ENCODE assay signal across 13 mouse cellular contexts in the genomic region with DNA sequence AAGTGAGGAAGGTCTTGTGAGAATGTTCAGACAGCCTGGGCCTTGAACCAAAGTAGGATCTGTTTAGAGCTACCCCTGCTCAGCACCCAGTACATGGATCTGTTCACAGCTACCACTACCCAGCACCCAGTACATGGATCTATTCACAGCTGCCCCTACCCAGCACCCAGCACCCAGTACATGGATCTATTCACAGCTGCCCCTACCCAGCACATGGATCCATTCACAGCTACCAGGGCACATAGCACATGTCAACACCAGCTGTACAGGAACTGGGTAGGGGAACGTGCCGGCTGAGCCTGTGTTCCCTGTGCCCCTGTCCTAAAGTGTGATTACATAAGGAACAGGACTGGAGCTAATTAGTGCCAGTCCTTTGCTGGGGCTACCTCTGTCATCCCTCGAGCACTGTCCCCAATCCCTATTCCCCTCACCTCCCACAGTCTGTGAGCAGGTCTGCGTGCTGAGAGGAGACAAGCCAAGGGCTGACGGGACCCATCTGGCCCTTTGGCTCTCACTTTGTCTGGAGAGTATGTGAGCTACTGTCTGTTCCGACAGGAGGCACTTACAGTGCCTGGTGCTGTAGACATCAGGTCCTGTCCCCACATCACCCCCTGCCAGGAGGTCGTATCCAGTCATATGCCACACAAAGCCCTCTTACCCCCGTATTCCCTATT. TPM values are rescaled to one million over a fixed set of nuclear protein-coding genes. Genes with fewer than 3 reads are reported as not detected.
DNase-seq lines count a peak whose midpoint lies in the region; ATAC-seq and TF ChIP-seq lines count a peak whose summit lies in the region.
"Had no signal": no experiment of that assay in that cellular context is flagged by ENCODE, and none has a peak within 500 bp of the region (broad histone marks: within the 10 kb centered on the region; RNA-seq: fewer than 3 reads in every experiment).

No protein-coding gene starts in this region.

- H3K4me3 ChIP-seq in heart, embryonic 12.5 days, result no peak overlapping the region
- H3K4me3 ChIP-seq in liver, embryonic 11.5 days (ENCODE audit: low read depth, low read length), result no peak overlapping the region
- no peak overlapping the region for H3K4me3 ChIP-seq in liver, embryonic 12.5 days
- H3K4me3 ChIP-seq in cortical plate, adult 2 months (ENCODE audit: insufficient read depth, low read length), result peak overlapping the region; percentile 63
- H3K4me3 ChIP-seq: erythroblast, embryonic 14.5 days; kidney, embryonic 15.5 days; liver, embryonic 15.5 days; midbrain, embryonic 13.5 days had no signal

- no peak for DNase-seq in heart, postnatal 36 days
- DNase-seq in liver, embryonic 11.5 days (ENCODE audit: low spot score), result no peak
- peak; percentile 83 for DNase-seq in brain, embryonic 14.5 days (ENCODE audit: low read depth)
- no peak for DNase-seq in embryo, embryonic 10.5 days (ENCODE audit: low spot score)
- DNase-seq in kidney, postnatal 36 days, result no peak
- DNase-seq: thymus, postnatal 25 days had no signal

- no peaks in the 10 kb centered on the region for H3K9me3 ChIP-seq in heart, embryonic 12.5 days (replicated peaks)
- H3K9me3 ChIP-seq in liver, embryonic 11.5 days (ENCODE audit: control insufficient read depth, low read length), result no peaks in the 10 kb centered on the region
- H3K9me3 ChIP-seq in liver, embryonic 12.5 days (replicated peaks), result no peaks in the 10 kb centered on the region
- H3K9me3 ChIP-seq: kidney, embryonic 15.5 days; liver, embryonic 15.5 days; midbrain, embryonic 13.5 days had no signal

- no peak for ATAC-seq in heart, embryonic 12.5 days (ENCODE audit: insufficient number of reproducible peaks, low FRiP score)
- ATAC-seq in liver, embryonic 11.5 days (replicated peaks; ENCODE audit: low FRiP score), result no peak
- no peak for ATAC-seq in liver, embryonic 12.5 days
- ATAC-seq: midbrain, embryonic 13.5 days had no signal

- H3K9ac ChIP-seq in heart, embryonic 12.5 days, result 0 out of 2 replicates have a peak overlapping the region, but pooled peaks have one; percentile 11
- H3K9ac ChIP-seq in liver, embryonic 11.5 days (ENCODE audit: low read depth, low read length), result no peak overlapping the region
- H3K9ac ChIP-seq in liver, embryonic 12.5 days, result no peak overlapping the region
- H3K9ac ChIP-seq: kidney, embryonic 15.5 days; liver, embryonic 15.5 days; midbrain, embryonic 13.5 days had no signal

- H3K4me2 ChIP-seq in heart, embryonic 12.5 days, result no peak overlapping the region
- peak overlapping the region; percentile 95 for H3K4me2 ChIP-seq in liver, embryonic 11.5 days
- no peak overlapping the region; the same call in 1 of the 2 replicates for H3K4me2 ChIP-seq in liver, embryonic 12.5 days
- H3K4me2 ChIP-seq: midbrain, embryonic 13.5 days had no signal

- TF ChIP-seq POLR2A in brain, embryonic 14.5 days (IDR thresholded peaks at IDR 0.05; ENCODE audit: borderline replicate concordance, extremely low read depth, insufficient read depth, insufficient read length, poor library complexity, severe bottlenecking), result no peak
- TF ChIP-seq POLR2A in cortical plate, adult 2 months (IDR thresholded peaks at IDR 0.05; ENCODE audit: extremely low read depth, insufficient read depth, low read length), result no peak

- peaks cover 18% of the 10 kb centered on the region for H3K27me3 ChIP-seq in heart, embryonic 12.5 days (replicated peaks)
- H3K27me3 ChIP-seq in liver, embryonic 11.5 days (replicated peaks; ENCODE audit: control insufficient read depth, insufficient read depth, low read length), result no peaks in the 10 kb centered on the region; the same call in 1 of the 2 replicates
- H3K27me3 ChIP-seq in liver, embryonic 12.5 days (replicated peaks), result peaks cover 39% of the 10 kb centered on the region

- H3K27ac ChIP-seq in heart, embryonic 12.5 days (ENCODE audit: poor library complexity, severe bottlenecking), result no peak overlapping the region
- H3K27ac ChIP-seq in liver, embryonic 11.5 days (ENCODE audit: low read depth, low read length), result no peak overlapping the region
- H3K27ac ChIP-seq in liver, embryonic 12.5 days, result no peak overlapping the region
- H3K27ac ChIP-seq in cortical plate, adult 2 months (ENCODE audit: insufficient read depth, low read length), result peak overlapping the region; percentile 86
- H3K27ac ChIP-seq: kidney, embryonic 15.5 days; liver, embryonic 15.5 days; midbrain, embryonic 13.5 days had no signal

- H3K36me3 ChIP-seq in heart, embryonic 12.5 days, result no peaks in the 10 kb centered on the region
- H3K36me3 ChIP-seq in liver, embryonic 11.5 days (ENCODE audit: control insufficient read depth, insufficient read depth, low read length), result no peaks in the 10 kb centered on the region; the same call in 1 of the 2 replicates
- no peaks in the 10 kb centered on the region for H3K36me3 ChIP-seq in liver, embryonic 12.5 days
- H3K36me3 ChIP-seq: kidney, embryonic 15.5 days; liver, embryonic 15.5 days; midbrain, embryonic 13.5 days had no signal

- intact Hi-C loops in heart, postnatal 36 days (cut with DNase I), result no loop called here

- peaks cover 67% of the 10 kb centered on the region for H3K4me1 ChIP-seq in heart, embryonic 12.5 days (replicated peaks)
- peaks cover 52% of the 10 kb centered on the region for H3K4me1 ChIP-seq in liver, embryonic 11.5 days (replicated peaks; ENCODE audit: control insufficient read depth, insufficient read depth, low read length)
- H3K4me1 ChIP-seq in liver, embryonic 12.5 days, result peaks cover 83% of the 10 kb centered on the region
- peaks cover 22% of the 10 kb centered on the region for H3K4me1 ChIP-seq in cortical plate, adult 2 months (ENCODE audit: control insufficient read depth, insufficient read depth, low read length)

- no peak for TF ChIP-seq CTCF in brain, embryonic 14.5 days (IDR thresholded peaks at IDR 0.05; ENCODE audit: borderline replicate concordance, extremely low read depth, insufficient read depth, insufficient read length)
- TF ChIP-seq CTCF in cortical plate, adult 2 months (IDR thresholded peaks at IDR 0.05; ENCODE audit: extremely low read depth, insufficient read depth, low read length), result no peak

- WGBS in heart, embryonic 12.5 days, result 61% methylated on average over 8 of the region's 8 CpGs
- 80% methylated on average over 8 of the region's 8 CpGs for WGBS in liver, embryonic 11.5 days
- 76% methylated on average over 8 of the region's 8 CpGs for WGBS in liver, embryonic 12.5 days (ENCODE audit: insufficient replicate concordance)

RNA-seq across cellular contexts. Expression of a gene that starts 2.1 kb away (rescaled TPM):
- polyA plus RNA-seq in heart, embryonic 12.5 days (2016; fragmentation: Nextera tagmentation; extraction: Ambion mirVana), result 2.2 and 3.5 TPM in 2 replicates
- total RNA-seq in heart, postnatal 36 days (2021), result 10 to 100 TPM; 16.6 to 23.9 TPM
- 4.6 and 6.5 TPM in 2 replicates for polyA plus RNA-seq in liver, embryonic 11.5 days (2014; fragmentation: Nextera tagmentation; extraction: Ambion mirVana)
- polyA plus RNA-seq in liver, embryonic 12.5 days (2016; fragmentation: Nextera tagmentation; extraction: Ambion mirVana), result 2.2 and 2.7 TPM in 2 replicates
- 7.8 and 8.4 TPM in 2 replicates for polyA plus RNA-seq in brain, embryonic 14.5 days (2012; rRNA removed)
- polyA plus RNA-seq in cortical plate, adult 2 months (2012; rRNA removed), result 104 and 122 TPM in 2 replicates

RNA-seq across cellular contexts. Expression of a gene that starts 29.1 kb away (rescaled TPM):
- 81.7 and 86.4 TPM in 2 replicates for polyA plus RNA-seq in heart, embryonic 12.5 days (2016; fragmentation: Nextera tagmentation; extraction: Ambion mirVana)
- 100 to 1,000 TPM; 162 to 165 TPM for total RNA-seq in heart, postnatal 36 days (2021)
- 5.6 and 7.4 TPM in 2 replicates for polyA plus RNA-seq in liver, embryonic 11.5 days (2014; fragmentation: Nextera tagmentation; extraction: Ambion mirVana)
- 5.2 and 5.6 TPM in 2 replicates for polyA plus RNA-seq in liver, embryonic 12.5 days (2016; fragmentation: Nextera tagmentation; extraction: Ambion mirVana)
- polyA plus RNA-seq in brain, embryonic 14.5 days (2012; rRNA removed), result 2.3 and 4.4 TPM in 2 replicates
- 38.0 and 44.6 TPM in 2 replicates for polyA plus RNA-seq in cortical plate, adult 2 months (2012; rRNA removed)

RNA-seq across cellular contexts. Expression of a gene that starts 53.8 kb away (rescaled TPM):
- 99.4 and 116 TPM in 2 replicates for polyA plus RNA-seq in heart, embryonic 12.5 days (2016; fragmentation: Nextera tagmentation; extraction: Ambion mirVana)
- 10 to 100 TPM; 29.4 to 31.0 TPM for total RNA-seq in heart, postnatal 36 days (2021)
- 216 and 222 TPM in 2 replicates for polyA plus RNA-seq in liver, embryonic 11.5 days (2014; fragmentation: Nextera tagmentation; extraction: Ambion mirVana)
- 126 and 137 TPM in 2 replicates for polyA plus RNA-seq in liver, embryonic 12.5 days (2016; fragmentation: Nextera tagmentation; extraction: Ambion mirVana)
- 57.4 and 98.6 TPM in 2 replicates for polyA plus RNA-seq in brain, embryonic 14.5 days (2012; rRNA removed)
- polyA plus RNA-seq in cortical plate, adult 2 months (2012; rRNA removed), result 25.6 and 29.3 TPM in 2 replicates

Comparison
In these comparisons a context has a peak if more than half of its experiments do, and no peak if none do; other contexts are left out.
1. RNA of a gene that starts 2.1 kb away (polyA plus RNA-seq): 104 to 122 TPM in cortical plate, adult 2 months; 7.8 to 8.4 TPM in brain, embryonic 14.5 days, 4.6 to 6.5 TPM in liver, embryonic 11.5 days, 2.2 to 2.7 TPM in liver, embryonic 12.5 days and 2.2 to 3.5 TPM in heart, embryonic 12.5 days; every median in the first group is over 10 times any median in the second.